12 mouse cellular contexts compared by ENCODE assay signal in genomic region chr4:123438414-123438813, GRCm38 (mm10).
A peak's percentile ranks its signal among the peaks of the same experiment; 100 is the strongest.
DNase-seq lines count a peak whose midpoint lies in the region; ATAC-seq and TF ChIP-seq lines count a peak whose summit lies in the region.
"Had no signal": no experiment of that assay in that cellular context is flagged by ENCODE, and none has a peak within 500 bp of the region (broad histone marks: within the 10 kb centered on the region; RNA-seq: fewer than 3 reads in every experiment).

No protein-coding gene starts in this region.

- H3K4me1 ChIP-seq in heart, postnatal 0 days (ENCODE audit: control insufficient read depth, insufficient read depth) = no peaks in the 10 kb centered on the region
- H3K4me1 ChIP-seq: midbrain, embryonic 12.5 days had no signal

- H3K4me2 ChIP-seq in heart, postnatal 0 days (ENCODE audit: low read depth, low read length) = no peak overlapping the region
- H3K4me2 ChIP-seq: hindbrain, embryonic 14.5 days; midbrain, embryonic 12.5 days had no signal

- no peak overlapping the region for H3K27ac ChIP-seq in left cerebral cortex, adult 2 months
- H3K27ac ChIP-seq in heart, postnatal 0 days (ENCODE audit: low read depth) = no peak overlapping the region
- H3K27ac ChIP-seq: hindbrain, embryonic 14.5 days; midbrain, embryonic 12.5 days; stomach, postnatal 0 days had no signal

- H3K9me3 ChIP-seq in heart, postnatal 0 days (replicated peaks; ENCODE audit: control insufficient read depth, low read length) = no peaks in the 10 kb centered on the region
- H3K9me3 ChIP-seq: midbrain, embryonic 12.5 days had no signal

- peak; percentile 16 for DNase-seq in left cerebral cortex, postnatal 4 days
- DNase-seq in left cerebral cortex, adult 2 months (ENCODE audit: extremely low spot score in 1 of 2, low spot score in 2 of 2) = no peak
- DNase-seq in cerebellum, adult 9-11 months = peak; percentile 62
- DNase-seq in heart, postnatal 0 days (ENCODE audit: low spot score) = peak; percentile 44
- peak; percentile 61 for DNase-seq in lung, postnatal 36 days
- DNase-seq in frontal cortex, postnatal 25 days (ENCODE audit: low spot score in 2 of 2) = no peak
- no peak for DNase-seq in spleen, postnatal 4 days (ENCODE audit: low spot score in 2 of 2)
- no peak for DNase-seq in adipocyte (ENCODE audit: low spot score)
- DNase-seq: retina, postnatal 1 day had no signal

- H3K27me3 ChIP-seq in heart, postnatal 0 days (ENCODE audit: control insufficient read depth, insufficient read depth, low read length) = no peaks in the 10 kb centered on the region
- H3K27me3 ChIP-seq: midbrain, embryonic 12.5 days had no signal

- peaks cover 70% of the 10 kb centered on the region for H3K36me3 ChIP-seq in heart, postnatal 0 days (replicated peaks; ENCODE audit: control insufficient read depth, insufficient read depth, low read length)

- no peak for TF ChIP-seq CTCF in left cerebral cortex, adult 2 months (IDR thresholded peaks at IDR 0.05)
- TF ChIP-seq CTCF in heart, postnatal 0 days (IDR thresholded peaks at IDR 0.05; ENCODE audit: low read depth) = no peak; the same call in 1 of the 2 replicates

- intact Hi-C loops in left cerebral cortex, postnatal 4 days (cut with DNase I) = no loop called here
- intact Hi-C loops in left cerebral cortex, adult 2 months (cut with DNase I) = no loop called here

- peak; percentile 17; the same call in 1 of the 2 replicates for ATAC-seq in heart, postnatal 0 days (ENCODE audit: insufficient read depth, low read depth)

- WGBS in heart, postnatal 0 days = 18% methylated on average over 5 of the region's 5 CpGs

- H3K9ac ChIP-seq in heart, postnatal 0 days (replicated peaks; ENCODE audit: low read depth, low read length) = no peak overlapping the region
- H3K9ac ChIP-seq: hindbrain, embryonic 14.5 days; midbrain, embryonic 12.5 days had no signal

- no peak for TF ChIP-seq EP300 in heart, postnatal 0 days (IDR thresholded peaks at IDR 0.05; ENCODE audit: low read depth)

- no peak overlapping the region for H3K4me3 ChIP-seq in left cerebral cortex, adult 2 months
- no peak overlapping the region for H3K4me3 ChIP-seq in heart, postnatal 0 days (ENCODE audit: low read depth, low read length)
- H3K4me3 ChIP-seq: midbrain, embryonic 12.5 days had no signal

Comparison
In these comparisons a context has a peak if more than half of its experiments do, and no peak if none do; other contexts are left out.
1. DNase-seq: peak in left cerebral cortex, postnatal 4 days (single experiment), cerebellum, adult 9-11 months (single experiment), heart, postnatal 0 days (single experiment) and lung, postnatal 36 days (single experiment); none in left cerebral cortex, adult 2 months (0 of 2), frontal cortex, postnatal 25 days (0 of 2), spleen, postnatal 4 days (0 of 2) and adipocyte (single experiment).